Mouse (Mus musculus) T-helper 2 cell (primary cell): ENCODE results near the gene Prr12.
"Not testable (repeated sequence)": the region's sequence is repeated elsewhere in the genome, so short reads cannot be mapped to it uniquely, and the experiment has no call there.

ENCODE experiments used
- in situ Hi-C: fragments of 300-600 bp; cut with MboI, MseI; formaldehyde crosslinking; loops from one replicate; pipeline ENCODE4 v1.15.1; 2025; ENCODE audit warnings: high pct_unique_total_duplicates

Prr12 gene

DNA sequence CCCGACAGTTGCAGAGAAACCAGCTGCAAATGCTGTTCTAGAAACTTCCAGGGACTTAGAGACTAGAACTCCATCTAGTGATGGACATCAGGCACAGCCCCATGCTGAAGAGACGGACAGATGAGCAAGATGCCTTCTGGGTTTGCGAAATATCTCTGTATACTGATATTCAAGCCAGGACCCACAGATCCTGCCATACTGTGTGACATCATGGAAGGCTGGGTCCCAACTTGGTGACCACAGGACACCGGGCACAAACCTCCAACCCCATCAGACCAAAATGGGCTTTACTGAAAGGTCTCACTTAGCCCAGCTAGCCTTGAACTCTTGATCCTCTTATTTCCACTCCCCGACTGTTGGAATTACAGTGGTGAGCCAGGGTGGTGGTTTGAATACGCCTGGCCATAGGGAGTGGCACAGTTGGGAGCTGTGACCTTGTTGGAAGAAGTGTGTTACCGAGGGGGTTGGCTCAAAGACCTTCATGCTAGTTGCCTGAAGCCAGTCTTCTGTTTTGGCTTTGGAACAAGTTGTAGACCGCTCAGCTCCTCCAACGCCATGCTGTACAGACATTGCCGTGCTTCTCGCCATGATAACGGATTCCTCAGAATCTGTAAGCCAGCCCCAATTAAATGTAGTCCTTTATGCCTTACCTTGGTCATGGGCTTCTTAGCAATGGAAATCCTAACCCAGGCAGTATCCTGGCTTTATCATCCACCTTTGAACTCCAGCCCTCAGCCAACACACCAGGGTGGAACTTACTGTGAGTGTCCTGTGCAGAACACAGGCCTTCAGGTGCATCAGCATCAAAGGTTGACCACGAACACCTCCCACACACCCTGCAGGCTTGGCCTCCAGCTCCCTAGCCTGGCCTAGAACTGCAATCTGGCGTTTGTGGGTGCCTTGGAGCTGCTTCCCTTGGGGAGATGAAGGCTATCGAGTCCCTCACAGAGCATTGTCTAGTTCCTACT is 28.1 kb downstream of the Prr12 start:
- in situ Hi-C loops, result no loop called here

DNA sequence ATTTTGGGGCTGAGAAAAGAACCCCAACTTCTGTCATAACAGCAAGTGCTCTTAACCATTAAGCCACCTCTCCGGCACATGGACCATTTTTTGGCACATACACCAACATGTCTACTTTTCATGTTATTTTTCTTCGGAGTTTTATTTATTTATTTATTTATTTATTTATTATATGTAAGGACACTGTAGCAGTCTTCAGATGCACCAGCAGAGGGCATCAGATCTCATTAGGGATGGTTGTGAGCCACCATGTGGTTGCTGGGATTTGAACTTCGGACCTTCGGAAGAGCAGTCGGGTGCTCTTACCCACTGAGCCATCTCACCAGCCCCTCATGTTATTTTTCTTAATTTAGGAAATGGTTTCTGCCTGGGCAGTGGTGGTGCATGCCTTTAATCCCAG is 29.0 kb downstream of the Prr12 start:
- in situ Hi-C loops, result not testable (repeated sequence)

DNA sequence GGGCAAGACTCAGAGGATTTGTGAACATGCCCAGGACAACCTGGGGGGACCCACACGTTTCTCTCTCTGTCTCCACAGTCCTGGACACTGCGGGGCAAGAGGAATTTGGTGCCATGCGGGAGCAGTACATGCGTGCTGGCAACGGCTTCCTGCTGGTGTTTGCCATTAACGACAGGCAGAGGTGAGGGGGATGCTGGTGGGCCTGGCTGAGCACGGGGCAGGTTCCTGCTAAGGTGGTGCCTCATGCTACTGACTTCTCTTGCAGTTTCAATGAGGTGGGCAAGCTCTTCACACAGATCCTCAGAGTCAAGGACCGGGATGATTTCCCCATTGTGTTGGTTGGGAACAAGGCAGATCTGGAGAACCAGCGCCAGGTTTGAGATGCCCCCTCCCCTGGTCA is 32.5 kb downstream of the Prr12 start:
- in situ Hi-C loops, result no loop called here

DNA sequence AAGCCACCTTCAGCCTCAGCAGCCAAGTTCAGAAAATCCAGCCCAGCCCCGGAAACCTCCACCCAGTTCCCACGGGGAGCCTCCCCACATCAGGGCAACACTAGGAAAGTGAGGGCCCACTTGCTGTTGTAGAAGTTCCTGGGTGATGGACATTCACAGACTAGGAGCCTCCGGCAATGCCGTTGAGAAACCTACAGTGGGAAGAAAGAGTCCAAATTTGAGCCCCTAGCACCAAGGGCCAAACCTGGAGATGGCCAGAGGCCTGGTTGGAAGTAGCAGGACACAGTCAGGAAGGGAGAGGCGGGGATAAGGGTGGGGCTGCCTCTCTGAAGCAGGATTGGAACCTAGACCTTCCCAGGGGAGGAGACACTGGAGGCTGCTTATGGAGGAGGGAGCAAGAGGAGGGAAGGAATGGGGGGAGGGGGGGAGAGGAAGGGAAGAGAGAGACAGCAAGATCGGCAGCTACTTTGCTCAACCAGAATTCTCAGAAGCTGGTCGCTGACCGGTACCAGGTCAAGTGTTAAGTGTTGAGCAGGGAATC is 33.6 kb downstream of the Prr12 start:
- in situ Hi-C loops, result loop anchor here (5.0 kb wide), 1 partner anchor 38 kb away; no protein-coding TSS in a partner anchor

DNA sequence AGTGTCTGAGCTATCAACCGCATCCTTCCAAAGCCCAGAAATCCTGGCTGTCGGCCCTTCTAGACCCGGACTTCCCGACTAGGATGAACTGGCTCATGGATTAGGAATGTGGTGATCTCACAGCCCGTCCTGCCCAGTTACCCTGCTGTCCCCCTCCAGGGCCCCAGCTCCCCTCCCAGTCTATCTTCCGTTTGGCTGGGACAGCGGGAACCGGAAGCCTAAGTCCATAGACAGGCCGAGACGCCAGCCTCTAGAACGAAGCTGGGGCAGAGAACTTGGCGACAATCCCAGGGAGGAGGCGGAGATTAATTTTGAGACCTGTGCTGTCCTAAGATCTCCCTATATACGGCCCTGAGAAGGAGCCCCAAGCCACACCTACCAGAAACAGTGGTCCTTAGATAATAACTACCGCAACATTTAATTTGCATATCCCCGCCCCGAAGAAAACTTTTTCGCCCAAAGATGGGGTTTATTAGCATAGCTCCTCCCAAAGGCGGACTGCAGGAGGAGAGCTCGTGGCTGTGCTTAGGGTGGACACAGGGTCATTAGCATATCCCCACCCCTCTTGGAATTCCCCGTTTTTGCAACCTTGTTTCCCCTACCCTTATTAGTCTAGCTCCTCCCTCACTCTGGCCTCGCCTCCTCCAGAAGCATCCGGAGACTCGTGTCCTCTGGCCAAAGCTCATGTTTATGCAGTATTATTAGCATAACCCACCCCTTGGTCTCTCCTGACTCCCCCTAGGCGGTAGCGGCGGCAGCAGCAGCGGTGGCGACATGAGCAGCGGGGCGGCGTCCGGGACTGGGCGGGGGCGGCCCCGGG is 35.2 kb downstream of the Prr12 start, which contains the start of gene Rras:
Gene Rras, plus strand, starts transcription at position 720 of the 820 bp plus-strand sequence.
- in situ Hi-C loops, result loop anchor here (5.0 kb wide), 1 partner anchor 40 kb away; no protein-coding TSS in a partner anchor

DNA sequence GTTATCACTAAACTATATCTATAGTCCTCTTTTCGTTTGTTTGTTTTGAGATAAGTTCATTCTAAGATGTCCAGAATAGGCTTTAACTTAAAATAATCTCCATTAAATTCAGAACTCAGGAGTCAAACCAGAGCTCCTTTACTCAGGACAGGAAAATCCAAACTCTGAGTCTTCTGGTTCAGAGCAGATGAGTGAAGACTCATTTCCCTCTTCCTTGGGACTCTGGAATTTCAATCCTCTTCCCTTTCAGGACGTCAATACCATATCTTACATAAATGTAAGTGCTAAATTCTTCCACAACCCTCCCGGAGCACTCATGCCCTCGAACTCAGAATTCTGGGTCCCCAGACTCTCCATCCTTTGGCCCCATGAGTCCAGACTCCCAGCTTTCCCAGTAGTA is 35.9 kb downstream of the Prr12 start:
- in situ Hi-C loops, result loop anchor here (5.0 kb wide), 1 partner anchor 41 kb away; no protein-coding TSS in a partner anchor

DNA sequence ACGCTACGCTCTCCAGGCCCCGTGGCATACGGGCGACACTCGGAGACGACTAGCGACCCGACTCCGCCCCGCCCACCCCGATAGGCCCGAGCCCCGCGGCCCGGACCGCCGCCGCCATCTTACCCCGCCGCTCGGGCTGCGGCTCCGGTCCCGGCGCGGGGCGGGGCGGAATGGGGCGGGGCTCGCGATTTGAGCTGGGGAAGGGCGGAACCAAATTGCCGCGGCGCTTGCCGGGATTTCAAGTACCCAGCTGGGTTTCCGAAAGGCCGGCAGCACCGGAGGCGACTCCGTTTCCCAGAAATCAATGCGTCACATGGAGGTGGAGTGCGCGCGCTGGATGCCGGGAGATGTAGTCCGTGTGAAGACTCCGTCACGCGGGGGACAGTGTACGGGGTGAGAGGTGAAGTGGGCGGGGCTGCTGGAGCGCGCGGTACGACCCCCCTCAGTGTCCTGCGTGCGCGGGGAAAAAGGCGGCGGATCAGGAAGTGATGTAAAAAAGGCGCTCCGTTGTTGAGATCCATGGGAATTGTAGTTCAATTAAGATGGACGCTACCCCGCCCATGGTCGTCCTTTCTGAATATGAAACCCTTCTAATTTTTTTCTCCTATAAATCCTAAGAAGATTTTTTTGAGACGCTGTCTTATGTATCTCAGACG is 36.6 kb downstream of the Prr12 start, which contains the start of gene Scaf1:
Gene Scaf1, minus strand, starts transcription at position 407 of the 656 bp plus-strand sequence.
- in situ Hi-C loops, result loop anchor here (5.0 kb wide), 1 partner anchor 41 kb away; no protein-coding TSS in a partner anchor

DNA sequence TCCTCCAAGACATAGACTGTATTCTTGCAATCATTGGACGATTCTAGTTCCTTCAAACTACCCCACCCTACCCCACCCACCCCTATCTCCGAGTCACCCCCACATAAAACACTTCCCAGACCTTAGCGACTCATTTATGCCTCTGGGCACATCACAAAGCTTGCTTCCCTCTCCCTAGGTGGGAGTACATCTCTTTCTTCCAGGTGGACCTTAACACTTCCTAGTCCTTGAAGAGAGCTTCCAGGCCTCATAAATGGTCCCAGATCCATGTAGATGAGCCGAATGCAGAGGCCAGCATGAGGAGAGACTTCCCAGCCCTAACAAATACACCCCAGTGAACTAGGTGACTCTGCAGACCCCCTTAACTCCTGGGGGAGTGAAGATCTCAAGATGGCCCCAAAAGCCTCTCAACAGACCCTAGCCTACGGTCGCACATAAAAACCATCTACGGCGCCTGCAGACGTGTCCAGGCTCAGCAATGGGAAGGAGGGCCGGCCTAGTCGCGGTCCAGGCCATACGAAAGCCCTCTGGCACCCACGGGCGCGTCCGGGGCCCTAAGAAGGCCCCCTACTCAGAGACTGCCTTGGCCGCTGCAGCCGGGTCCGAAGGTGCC is 37.2 kb downstream of the Prr12 start:
- in situ Hi-C loops, result loop anchor here (5.0 kb wide), 1 partner anchor 42 kb away; no protein-coding TSS in a partner anchor

DNA sequence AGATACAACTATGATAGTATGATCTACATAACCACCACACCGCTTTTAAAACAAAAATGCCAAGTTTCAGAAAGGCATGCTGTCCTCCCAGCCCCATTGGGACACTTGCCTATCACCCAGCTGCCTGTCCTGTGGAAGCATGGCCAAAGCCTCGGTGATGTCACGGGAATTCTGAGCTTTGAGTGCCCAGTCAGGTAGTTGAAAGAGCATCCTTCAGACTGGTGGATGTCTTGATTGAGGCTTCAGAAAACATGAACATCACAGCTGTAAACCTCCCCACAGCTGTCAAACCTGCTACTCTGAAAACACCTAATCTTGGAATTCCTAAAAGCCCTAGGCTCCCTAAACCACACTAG is 38.6 kb downstream of the Prr12 start:
- in situ Hi-C loops, result no loop called here

DNA sequence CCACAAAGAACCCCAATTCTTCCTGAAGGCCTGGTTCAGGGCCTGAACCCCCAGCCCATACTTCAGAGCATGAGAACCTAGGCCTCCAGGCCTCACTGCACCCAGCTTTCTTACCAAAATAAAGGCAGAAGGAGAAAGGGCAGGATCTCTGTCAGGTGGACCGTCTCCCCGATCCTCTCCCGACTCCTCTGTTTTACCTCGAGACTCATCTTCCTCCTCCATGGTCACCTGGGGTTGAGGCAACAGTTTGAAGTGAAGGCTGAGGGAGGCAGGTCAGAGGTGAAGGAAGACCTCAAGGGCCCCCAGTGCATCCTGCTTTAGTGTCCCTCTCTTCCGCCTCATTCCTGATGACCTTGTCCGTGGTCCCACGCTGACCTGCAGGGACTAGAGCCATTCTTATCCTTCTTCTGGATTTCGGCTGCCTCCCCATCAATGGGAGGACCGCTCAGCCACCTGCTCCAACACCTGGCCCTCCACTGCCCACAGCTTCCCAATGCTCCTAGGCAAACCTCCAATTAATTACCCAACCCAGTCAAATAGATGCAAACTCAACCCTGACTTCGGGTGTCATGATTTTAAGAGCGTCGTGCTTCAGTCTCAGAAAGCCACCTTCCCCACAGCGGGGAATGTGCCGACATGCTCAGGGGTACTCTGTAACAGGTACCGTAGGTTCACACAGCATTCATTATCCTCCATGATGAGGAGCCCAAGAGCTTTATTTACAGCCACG is 39.1 kb downstream of the Prr12 start:
- in situ Hi-C loops, result no loop called here

DNA sequence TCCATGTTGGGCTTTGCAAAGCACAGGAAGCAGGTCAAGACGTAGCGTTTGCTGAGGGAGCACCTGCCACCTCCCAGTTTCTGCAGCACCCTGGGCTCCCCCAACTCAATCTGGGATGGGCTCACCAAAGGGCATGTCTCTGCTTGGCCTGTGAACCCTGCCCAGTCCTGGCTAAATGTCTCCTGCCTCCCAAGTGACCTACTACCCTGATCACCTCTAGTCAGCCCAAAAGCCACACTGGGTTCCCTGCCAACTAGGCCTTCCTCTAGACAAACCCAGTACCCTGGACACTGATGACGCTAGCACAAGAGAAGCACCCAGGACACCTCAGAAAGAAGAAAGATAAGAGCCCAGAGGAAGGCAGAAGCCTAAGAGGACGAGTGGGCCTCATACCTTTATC is 39.9 kb downstream of the Prr12 start:
- in situ Hi-C loops, result no loop called here

DNA sequence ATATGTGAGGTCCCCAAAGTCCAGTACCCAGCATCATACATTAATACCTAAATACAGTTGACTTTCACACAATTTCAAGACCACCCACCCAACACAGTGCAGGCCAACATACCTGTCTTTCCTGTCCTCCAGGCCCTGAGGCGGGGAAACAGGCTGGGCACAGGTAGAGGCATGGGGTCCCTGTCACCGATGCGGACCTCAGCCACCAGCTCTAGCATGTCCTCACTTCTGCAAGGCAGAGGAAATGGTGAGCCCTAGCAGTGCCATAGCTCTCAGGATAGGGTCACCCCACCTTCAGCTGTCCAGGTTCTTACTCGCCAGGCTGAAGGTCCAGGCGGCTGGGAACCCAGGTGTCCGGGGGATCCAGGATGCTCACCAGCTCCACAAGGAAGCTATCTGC is 40.7 kb downstream of the Prr12 start:
- in situ Hi-C loops, result no loop called here

DNA sequence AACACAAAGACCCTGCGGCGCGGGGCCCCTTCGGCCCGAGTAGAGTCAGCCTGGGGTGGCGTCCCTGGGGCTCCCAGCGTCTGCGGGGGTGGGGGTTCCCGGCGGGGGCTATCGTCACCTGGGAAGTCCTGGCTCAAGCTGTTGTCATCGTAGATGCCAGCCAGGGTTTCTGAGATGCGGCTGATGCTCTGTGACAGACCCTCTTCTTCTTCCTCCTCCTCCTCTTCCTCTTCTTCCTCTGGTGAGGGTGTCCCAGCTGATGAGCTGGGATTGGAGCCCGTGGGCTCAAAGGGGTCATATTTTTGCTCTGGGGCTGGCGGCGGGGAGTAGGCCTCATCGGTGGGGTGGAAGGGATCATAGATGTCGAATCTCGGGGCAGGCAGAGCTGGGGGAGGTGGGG is 44.3 kb downstream of the Prr12 start:
- in situ Hi-C loops, result no loop called here

DNA sequence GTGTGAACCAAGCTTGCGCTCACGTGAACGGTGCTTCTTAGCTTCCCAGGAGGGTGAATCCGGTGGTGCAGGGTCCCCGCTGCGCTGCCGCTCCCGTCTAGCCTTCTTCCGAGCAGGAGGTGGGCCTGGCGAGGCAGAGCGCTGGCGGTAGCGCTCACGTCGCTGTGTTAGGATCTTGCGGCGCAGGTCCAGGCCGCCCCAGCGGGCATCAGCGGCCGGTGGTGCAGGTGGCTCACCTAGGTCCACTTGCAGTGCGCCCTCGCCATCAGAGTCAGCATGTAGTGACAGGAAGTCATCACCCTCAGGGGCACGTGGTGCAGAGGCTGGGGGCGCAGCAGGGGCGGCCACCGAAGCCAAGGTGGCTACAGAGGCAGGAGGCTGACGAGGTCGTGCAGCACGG is 44.8 kb downstream of the Prr12 start:
- in situ Hi-C loops, result no loop called here

DNA sequence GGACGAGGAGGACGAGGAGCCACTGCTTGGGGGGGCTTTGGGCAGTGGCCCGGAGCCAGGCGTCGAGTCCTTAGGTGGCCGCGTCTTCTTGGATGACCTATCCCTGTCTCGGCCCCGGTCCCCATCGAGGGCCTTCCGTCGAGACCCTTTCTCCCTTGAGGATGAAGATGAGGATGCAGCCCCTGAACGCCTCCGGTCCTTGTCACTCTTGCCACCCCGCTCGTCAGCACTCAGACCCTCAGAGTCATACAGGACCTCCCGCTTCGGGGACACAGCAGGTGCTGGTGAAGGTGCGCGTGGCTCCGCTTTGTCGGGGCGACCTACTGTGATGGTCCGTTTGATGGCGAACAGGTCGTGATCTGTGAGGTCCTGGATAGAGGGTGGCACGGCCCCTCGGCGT is 45.5 kb downstream of the Prr12 start:
- in situ Hi-C loops, result no loop called here

DNA sequence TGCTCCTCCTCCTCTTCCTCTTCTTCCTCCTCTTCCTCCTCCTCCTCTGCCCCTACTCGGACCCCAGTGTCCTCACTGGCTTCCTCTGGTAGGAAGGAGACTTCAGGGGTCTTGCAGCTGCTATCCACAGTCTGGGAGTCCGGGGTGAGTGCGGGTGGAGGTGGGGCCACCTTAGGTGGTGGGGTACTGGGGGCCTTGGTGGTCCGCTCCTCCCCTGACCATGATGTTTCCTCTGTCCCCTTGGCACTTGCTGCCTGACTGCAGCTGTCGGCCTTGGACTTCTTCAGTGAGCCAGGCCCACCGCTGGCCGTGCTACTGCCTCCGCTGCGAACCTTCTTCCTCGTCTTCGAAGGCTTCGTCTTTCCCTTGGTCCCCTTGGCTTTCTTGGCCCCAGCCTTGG is 46.2 kb downstream of the Prr12 start:
- in situ Hi-C loops, result no loop called here

DNA sequence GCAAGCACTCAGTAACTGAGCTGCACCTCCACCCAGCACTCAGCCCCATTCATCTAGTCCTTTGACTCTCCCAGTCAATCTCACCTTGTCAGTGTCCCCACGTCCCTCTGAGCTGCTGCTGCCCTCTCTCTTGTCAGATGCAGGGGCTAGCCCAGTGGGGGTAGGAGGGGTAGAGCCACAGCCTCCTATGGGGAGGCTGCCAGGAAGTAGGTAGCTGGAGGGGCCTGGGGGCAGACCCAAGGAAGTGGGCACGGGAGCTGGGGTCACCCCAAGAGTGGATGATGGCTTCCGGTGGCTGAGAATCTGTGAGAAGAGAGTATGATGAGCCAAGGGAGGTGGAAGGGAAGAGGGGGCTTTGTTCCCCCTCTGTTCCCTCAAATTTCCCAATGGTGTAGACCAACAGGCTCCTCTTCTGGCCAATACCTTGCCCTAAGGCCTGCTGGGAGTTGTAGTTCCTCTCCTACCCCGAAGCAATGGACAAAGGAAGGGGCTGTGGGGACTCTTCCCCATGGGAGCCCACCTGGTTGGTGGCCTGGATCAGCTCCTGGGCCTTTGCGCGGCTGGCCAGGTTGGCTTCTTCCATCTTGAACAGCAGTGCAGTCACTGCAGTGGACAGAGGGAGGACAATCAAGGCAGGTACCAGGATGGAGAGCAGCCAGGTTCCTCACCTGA is 47.2 kb downstream of the Prr12 start:
- in situ Hi-C loops, result no loop called here

DNA sequence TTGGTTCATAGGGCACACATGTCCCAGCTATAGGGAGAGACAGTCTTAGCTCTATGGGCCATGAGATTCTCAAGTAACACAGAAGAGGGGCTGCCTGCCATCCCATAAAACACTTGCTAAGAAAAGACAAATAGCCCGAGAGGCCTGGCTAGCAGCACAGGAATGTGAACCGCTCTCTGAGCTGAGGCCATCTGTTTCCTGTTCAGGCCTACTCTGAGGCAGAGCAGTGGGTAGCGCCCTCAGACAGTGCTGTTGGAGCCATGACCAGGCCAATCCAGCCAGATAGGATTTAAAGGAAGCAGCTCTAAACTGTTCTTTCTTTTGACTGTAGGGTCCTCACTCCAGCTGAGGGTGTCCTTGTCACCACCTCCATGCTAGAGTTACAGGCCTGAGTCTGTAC is 48.1 kb downstream of the Prr12 start:
- in situ Hi-C loops, result no loop called here

DNA sequence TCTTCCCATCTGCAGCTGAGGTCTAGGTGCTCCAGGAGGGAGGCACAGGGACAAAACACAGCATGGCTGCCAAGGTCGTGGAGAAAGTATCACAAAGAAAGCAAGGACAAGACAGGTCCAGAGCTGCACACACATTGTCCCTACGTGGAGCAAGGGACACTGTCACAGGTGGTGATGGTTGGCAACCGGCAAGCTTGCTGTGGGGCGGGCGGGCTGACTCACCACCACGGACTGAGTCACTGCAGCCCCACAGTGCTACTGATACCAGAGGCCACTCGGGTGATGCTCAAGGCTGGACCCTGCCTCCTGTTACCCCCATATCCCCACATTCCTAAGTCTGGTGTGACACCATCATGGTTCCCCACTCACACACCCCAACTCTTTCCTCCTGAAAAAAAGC is 50.2 kb downstream of the Prr12 start:
- in situ Hi-C loops, result no loop called here
